Mouse (Mus musculus) testis, postnatal 14 days (tissue): ENCODE measurements around the gene Tctex1d4.
A peak's percentile ranks its signal among the peaks of the same experiment; 100 is the strongest.

Experiments
- DNase-seq: peaks from one replicate; pipeline ENCODE4 v3.0.0; 2021; ENCODE audit warnings: low spot score

Tctex1d4 gene

DNA sequence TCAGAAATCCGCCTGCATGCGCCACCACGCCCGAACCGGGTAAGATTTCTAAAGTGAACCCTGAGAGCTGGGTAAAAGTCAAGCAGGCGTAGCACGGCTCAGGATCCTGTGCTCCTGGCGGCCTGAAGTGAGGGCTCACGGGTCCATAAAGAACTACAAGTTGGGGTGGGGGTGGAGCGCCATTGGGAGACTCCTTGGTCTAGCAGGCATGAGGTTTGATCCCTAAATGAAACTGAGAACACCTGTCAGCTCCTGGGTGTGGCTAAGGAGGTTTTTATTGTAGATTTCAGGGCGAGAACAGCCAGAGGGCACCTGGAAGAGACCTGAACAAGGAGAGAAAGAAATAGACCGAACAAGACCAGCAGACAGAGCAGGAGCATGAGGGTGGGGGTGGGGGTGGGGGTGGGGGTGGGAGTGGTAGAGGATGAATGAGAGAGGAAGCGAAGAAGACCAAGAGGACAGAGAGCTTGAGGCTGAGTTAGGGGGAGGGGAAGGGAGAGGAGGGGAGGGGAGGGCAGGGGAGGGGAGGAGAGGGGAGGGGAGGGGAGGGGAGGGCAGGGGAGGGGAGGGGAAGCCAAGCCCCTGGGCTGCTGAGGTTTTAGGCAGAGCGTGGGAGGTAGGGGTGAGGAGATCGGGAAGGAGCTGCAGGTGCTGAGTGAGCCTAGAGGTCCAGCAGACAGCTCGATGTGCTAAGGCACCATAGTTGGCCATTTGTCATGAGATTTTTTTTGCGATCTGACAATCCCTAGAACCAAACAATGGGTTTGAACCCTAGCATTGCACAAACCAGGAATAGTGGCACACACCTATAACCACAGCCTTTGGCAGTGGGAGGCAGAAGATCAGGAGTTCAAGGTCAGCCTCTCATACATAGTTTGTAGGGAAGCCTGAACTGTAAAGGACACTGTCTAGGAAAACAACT, 12.0 kb downstream of the Tctex1d4 start:
- DNase-seq = no peak

DNA sequence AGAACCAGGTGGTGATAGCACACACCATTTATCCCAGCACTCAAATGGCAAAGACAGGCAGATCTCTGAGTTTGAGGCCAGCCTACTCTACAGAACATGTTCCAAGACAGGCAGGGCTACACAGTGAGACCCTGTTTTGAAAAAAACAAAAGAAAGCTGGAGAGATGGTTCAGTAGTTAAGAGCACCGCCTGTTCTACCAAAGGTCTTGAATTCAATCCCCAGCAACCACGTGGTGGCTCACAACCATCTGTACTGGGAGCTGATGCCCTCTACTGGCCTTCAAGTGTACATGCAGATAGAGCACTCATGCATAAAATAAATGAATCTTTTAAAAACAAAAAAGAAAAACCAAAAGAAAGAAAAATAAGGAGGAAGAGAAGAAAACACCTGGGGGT, 12.6 kb downstream of the Tctex1d4 start:
- DNase-seq = no peak

DNA sequence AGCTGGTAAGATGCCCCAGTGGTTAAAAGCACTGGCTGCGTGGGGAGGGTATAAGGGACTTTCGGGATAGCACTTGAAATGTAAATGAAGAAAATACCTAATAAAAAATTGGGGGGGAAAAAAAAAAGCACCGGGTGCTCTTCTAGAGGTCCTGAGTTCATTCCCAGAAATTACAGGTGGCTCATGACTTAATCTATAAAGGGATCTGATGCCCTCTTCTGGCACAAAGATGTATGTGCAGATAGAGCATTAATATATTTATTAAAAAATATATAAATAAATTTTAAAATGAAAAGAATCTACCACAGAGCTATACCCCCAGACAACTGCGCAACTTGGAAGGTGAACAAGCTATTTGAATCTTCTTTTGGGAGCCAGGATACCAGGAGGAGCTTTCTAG, 14.0 kb downstream of the Tctex1d4 start:
- no peak for DNase-seq

DNA sequence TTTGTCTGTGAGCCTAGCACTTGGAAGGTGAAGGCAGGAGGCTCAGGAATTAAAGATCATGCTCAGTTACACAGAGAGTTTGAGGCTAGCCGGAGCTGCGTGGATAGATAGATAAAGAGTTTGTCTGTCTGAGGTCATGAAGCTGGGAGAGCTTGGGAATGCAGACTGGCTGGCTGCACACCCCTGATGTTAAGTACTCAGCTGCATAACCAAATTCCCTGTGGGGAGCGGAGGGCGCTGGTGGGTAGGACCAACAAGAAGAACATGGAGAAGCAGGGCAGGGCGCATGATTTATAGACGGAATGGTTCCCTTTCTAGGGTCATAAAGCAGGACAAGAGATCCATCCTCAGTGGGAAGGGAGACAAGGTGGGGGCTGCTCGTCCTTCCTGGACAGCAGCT, 16.4 kb downstream of the Tctex1d4 start:
- DNase-seq = no peak

DNA sequence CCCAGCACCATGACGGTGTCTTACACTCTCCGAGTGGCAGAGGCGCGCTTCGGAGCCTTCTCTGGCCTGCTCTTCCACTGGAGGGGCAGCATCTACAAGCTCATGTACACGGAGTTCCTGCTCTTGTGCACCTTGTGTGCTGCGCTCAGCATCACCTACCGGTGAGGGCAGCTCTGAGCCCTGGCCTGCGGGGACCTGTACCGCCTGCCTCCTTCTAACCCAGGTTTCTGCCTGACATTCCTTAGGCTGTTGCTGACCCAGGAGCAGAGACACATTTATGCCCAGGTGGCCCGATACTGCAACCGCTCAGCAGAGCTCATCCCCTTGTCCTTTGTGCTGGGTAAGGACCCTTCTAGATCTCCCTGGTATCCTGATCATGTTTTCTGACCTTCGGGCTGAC, 18.7 kb downstream of the Tctex1d4 start:
- DNase-seq = no peak

DNA sequence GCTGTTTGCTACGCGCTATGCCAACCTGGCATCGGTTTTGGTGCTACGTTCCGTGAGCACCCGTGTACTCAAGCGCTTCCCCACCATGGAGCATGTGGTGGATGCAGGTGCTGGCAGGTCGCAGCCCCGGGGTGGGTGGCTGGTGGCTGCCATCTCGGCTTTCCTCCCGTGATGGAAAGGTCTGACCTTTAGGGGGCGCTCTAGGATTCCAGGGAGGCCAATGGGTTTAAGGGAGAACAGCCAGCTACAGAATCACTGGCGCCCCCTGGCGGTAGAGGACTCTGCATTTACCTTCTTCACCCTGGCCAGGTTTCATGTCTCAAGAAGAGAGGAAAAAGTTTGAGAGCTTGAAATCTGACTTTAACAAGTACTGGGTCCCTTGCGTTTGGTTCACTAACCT, 19.6 kb downstream of the Tctex1d4 start:
- peak; percentile 91 for DNase-seq

DNA sequence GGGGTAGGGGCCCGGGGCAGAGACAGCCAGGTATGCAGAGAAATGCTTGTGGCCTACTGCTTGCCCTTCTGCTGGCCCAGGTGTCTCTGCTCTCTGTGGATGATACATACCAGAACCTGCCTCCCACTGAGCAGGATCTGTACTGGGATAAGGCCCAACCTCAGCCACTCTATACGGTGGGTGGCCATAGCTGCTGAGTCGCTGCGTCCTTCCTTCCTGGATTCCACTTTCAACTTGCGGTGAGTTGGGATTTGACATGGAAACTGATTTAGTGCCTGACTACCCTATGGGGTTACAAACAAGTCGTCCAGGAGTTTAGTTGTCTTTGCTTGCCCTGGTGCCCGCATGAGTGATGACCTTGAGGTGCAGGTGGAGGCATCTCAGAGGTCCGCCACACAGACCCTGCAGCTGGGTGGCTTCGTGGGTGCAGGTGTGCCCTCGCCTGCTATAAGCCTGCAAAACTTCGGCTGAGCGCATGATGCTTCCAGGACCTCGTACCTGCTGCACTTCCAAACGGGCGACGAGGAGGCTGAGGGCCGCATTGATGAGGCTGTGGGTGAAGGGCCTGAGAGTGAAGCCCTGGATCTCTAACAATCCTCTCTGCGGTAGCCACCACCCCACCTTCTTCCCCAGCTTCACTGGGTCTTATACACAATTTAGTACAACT, 21.6 kb downstream of the Tctex1d4 start:
- no peak for DNase-seq

DNA sequence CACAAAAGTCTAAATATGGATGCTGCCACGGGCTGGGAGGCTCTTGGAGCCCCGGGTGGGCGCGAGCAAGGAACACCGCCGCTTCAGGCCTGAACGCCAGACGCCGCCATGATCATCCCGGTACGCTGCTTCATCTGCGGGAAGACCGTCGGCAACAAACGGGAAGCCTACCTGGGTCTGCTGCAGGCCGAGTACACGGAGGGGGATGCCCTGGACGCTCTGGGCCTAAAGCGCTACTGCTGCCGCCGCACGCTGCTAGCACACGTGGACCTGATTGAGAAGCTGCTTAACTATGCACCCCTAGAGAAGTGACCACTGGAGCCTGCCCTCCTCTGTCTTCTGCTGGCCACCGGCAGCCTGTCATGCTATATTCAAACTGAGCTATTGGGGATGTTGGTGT, 22.2 kb downstream of the Tctex1d4 start:
- DNase-seq = no peak

DNA sequence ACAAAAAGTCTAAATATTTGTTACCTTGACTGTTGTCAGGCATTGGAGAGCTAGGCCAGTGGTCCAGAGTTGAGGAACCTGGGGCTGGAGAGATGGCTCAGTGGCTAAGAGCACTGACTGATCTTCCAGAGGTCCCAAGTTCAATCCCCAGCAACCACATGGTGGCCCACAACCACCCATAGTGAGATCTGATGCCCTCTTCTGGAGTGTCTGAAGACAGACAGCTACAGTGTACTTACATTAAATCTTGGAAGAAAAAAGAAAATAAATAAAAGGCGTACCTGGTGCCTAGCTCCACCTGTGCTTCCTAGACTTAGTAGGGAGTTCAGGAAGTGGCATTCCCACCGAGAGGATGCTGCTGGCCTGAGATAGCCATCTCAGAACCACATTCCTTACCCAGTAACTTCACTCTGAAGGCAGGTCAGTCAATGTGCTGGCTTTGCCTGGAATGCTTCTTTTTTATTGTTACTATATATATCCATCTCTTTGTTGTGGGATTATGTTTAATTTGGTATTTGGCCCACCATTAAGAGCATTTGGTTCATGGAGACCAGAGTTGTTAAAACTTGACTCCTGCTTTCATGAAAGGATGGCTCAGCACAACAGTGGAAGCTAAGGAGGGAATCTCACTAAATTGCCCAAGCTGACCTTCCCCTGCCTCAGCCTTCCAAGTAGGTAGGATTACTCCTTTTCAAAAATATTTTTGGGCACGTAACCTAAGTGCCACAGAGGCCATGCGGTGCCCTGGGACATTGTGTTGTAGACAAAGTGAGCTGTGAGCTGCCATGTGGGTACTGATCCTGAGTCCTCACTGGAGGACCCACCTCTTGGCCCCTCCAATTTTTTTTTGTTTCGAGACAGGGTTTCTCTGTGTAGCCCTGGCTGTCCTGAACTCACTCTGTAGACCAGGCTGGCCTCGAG, 23.0 kb downstream of the Tctex1d4 start:
- DNase-seq = no peak

DNA sequence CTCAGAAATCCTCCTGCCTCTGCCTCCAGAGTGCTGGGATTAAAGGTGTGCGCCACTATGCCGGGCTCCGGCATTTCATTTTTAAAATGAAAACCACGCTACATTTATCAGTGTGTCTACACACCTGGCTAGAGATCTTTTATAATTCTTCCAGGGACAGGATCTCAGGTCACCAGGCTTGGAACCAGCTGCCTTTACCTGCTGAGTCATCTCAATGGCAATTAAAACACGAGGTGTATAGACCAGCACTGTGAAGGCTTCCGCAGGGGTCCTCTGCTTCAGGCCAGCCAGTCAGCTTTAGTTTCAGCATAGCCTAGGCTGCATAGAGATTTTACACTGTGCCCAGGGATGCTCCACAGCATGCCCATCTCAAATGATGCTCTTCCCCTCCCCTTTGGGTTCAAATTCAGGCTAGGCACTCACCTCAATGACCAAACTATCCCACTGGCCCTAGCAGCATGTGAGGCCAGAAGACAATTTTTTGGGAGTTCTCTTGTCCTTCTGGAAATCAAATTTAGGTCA, 23.7 kb downstream of the Tctex1d4 start:
- no peak for DNase-seq

DNA sequence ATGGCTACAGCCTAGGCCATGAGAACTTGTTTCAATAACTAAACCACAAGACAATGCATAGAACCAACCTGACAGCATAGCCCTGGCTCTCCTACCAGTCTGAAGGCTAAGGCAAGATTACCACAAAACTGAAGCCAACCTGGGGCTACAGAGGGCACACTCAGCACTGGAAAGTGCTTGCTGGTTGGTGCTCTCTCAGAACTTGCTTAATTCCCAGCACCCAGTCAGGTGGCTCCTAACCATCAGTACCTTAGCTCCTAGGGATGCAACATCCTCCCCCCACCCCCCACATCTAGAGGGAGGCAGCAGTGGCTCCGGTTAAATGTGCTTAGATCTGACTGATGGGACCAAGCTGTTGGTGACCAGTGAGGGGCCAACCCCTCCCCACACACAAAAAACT, 24.8 kb downstream of the Tctex1d4 start:
- no peak for DNase-seq

DNA sequence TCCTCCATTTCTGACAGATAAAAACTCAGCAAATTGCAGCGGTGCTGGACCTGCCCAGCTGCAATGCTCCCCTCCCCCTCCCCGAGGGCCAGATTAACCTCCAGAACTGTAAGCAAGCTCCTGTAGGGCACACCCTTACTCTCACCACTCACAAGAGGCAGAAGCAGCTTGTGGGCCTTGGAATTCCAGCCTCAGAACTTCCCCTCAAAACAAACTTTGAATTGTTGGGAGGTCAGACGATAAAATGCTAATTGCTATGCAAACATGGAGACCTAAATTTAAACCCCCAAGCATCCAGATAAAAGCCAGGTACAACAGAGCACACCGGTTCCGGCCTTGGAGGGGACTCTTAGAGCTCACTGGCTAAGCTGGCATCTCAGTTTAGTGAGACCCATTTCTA, 26.1 kb downstream of the Tctex1d4 start:
- no peak for DNase-seq

DNA sequence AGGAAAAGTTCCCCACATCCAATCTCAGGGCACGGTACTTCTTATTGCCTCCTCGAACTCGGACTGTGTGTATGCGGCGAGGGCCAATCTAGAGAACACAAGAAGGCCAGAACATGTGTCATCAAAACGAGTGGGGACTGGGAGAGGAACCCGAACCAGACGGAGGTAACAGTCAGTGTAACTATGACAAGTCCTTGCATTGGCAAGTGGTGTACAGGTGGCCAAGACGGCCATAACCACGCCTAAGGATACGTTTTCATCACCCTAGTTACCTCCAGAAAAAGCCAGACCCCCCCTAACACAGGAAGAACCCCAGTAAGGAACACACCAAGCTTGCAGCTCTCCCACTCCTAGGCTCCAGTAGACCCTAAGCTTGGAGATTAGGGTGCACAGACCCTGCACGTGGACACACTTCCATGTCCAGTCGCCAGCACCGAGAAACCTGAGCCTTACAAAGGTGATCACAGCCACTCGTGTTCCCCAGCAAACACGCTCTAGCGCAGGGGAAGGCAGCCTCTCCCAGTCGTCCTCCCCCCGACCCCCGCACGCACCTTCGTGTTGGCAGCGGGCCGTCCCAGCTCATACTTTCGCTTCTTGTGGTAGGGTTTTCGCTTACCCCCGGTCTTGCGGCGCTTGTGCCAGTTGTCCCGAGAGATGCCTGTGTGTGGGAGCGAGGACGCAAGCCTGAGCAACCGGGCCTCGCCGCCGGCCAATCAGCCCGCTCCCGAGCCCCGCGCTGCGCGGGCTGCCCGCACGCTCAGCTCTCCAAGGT, 28.6 kb downstream of the Tctex1d4 start:
- no peak for DNase-seq

DNA sequence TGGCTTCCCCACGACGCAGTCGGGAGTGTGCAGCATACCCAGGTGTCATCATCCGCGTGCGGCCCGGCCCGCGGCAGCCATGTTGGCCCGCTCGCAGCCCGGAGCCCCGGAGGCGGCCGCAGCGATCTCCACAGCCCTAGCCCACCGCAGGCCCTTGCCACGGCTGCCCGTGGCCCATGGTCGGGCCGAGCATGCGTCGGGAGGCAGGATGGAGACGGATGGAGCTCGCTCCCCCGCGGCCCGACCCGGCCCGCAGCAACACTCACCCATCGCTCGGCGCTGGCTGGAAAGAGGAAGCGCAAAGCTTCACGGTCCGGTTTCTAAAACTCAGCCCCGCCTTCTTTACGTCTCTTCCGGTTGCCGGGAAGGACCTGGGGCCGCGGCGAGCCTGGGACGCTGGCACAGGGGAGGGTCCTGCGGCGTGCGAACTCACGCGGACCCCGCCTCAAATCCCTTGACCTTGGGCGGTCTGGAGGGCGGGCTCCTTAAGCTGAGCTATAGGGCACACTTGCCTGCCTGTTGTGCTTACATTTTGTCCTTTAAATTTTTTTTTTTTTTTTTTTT, 29.3 kb downstream of the Tctex1d4 start, which contains the start of gene Rps8:
Gene Rps8 (minus strand): TSS at position 452 of the 564 bp plus-strand sequence.
- peak; percentile 90 for DNase-seq

DNA sequence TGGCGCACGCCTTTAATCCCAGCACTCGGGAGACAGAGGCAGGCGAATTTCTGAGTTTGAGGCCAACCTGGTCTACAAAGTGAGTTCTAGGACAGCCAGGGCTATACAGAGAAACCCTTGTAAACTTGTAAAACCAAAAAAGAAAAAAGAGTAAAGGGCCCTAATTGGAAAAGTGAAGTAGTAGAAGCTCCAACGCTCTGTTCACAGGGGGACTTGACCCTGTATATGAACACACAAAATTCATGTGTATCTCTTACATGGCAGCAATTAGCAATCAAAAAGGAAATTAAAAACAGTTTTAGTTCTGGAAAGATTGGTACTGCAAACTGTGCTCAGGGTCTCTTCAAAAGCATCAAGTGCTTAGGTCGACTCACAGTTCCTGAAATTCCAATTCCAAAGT, 29.8 kb downstream of the Tctex1d4 start:
- no peak for DNase-seq

DNA sequence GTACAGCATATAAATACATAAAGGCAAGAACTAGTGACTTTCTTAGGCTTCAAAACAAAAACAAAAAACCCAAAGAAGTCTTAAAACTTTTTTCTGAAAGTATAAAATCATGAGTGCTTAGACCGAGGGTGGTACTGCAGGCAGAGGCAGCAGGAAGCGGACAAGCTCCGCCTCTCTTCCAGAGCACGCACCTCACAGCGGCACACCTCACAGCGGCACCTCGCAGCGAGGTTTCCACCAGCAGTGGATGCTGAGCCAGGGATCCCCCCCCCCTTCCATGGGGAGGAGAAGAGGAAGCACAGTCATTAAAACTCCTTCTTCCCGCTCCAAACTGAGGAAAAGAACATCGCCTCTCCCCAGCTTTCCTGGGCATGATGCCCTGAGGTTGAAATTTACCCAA, 33.1 kb downstream of the Tctex1d4 start:
- DNase-seq = no peak

DNA sequence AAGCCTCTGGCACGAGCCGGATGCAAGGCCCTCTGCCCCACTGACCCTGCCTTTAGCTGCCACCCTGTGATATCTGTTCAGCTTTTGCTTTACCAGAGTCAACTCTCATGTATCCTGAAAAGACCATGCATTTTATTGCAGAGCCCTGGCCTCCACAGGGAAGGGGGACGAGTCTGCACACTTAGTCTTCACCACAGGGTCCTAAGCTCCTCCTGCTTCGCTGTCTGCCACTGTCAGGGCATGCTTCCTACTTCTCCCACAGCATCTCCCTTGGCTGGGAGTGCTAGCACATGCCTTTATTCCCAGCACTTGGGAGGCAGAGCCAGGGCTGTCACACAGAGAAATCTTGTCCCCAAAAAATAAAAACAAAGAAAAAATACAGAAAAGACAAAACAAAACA, 34.6 kb downstream of the Tctex1d4 start:
- no peak for DNase-seq

DNA sequence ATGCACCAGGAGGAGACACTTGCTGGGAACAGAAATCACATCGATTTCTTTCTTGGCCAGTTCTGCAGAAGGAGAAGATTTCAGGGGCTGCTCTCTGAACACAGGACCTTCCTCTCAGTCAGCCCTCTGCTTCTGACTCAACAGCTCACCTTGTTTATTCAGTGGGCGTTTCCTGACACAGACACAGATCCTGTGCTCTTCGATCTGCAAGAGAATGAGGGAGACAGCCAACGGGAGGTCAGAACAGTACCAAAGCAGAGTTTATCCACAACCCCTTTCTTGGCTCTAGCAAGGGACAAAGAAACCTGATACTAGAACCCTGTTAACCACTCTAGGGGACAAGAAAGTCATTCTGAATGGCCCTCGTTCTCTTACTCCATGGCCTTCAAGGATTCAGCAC, 43.3 kb downstream of the Tctex1d4 start:
- DNase-seq = no peak
